9 mouse cellular contexts compared by ENCODE assay signal in genomic region chr5:113732182-113732581, GRCm38 (mm10). TPM values are rescaled to one million over a fixed set of nuclear protein-coding genes. Genes with fewer than 3 reads are reported as not detected.
DNase-seq lines count a peak whose midpoint lies in the region; ATAC-seq and TF ChIP-seq lines count a peak whose summit lies in the region.
"Had no signal": no experiment of that assay in that cellular context is flagged by ENCODE, and none has a peak within 500 bp of the region (broad histone marks: within the 10 kb centered on the region; RNA-seq: fewer than 3 reads in every experiment).

No protein-coding gene starts in this region.

- H3K4me1 ChIP-seq in ES-E14 (ENCODE audit: control insufficient read depth in 2 of 2, insufficient read depth in 2 of 2, low read length in 2 of 2, poor library complexity in 1 of 2), result peaks cover 0 to 7% of the 10 kb centered on the region in 2 experiments; a peak in 1 of 4 replicates

- H3K36me3 ChIP-seq in ES-E14 (ENCODE audit: control insufficient read depth, insufficient read depth, low read length, poor library complexity, severe bottlenecking), result no peaks in the 10 kb centered on the region; the same call in 1 of the 2 replicates

- in situ Hi-C loops in ES-E14 (cut with MboI; ENCODE audit: low sequenced_read_pairs in 2 of 2, unreplicated experiment in 2 of 2), result no loop called here

- no peak overlapping the region for H3K9ac ChIP-seq in ES-E14 (ENCODE audit: insufficient read depth, low read depth, low read length, poor library complexity, severe bottlenecking)

- no peak overlapping the region for H3K4me3 ChIP-seq in ES-E14 (ENCODE audit: insufficient read depth in 1 of 2, low read depth in 1 of 2, low read length in 2 of 2, poor library complexity in 1 of 2, severe bottlenecking in 1 of 2)

- peak; percentile 78 for DNase-seq in adrenal gland, postnatal 14 days
- no peak for DNase-seq in adrenal gland, postnatal 4 days (ENCODE audit: low spot score in 2 of 2)
- DNase-seq in kidney, postnatal 10 days, result peak; percentile 77
- no peak for DNase-seq in kidney, adult 11 months
- DNase-seq in ES-E14 (ENCODE audit: low read depth, low spot score), result peak; percentile 53
- DNase-seq in embryo, embryonic 11 days, result peak; percentile 67
- peak; percentile 66 for DNase-seq in lung, postnatal 10 days

- ATAC-seq in megakaryocyte-erythroid progenitor cell, adult 5-6 weeks (replicated peaks; ENCODE audit: low FRiP score, low TSS enrichment, poor library complexity, severe bottlenecking), result no peak
- ATAC-seq: Patski had no signal

- no peak overlapping the region for H3K27ac ChIP-seq in ES-E14 (ENCODE audit: insufficient read depth, low read depth, low read length, poor library complexity, severe bottlenecking)

- no peaks in the 10 kb centered on the region for H3K9me3 ChIP-seq in ES-E14 (ENCODE audit: control insufficient read depth, insufficient read depth, low read depth, low read length)

TF ChIP-seq in ES-E14, 5 proteins besides CTCF, POLR2A, EP300 and RAD21:
- TF ChIP-seq HCFC1 (IDR thresholded peaks at IDR 0.05; ENCODE audit: borderline replicate concordance, insufficient read depth, low read length), result no peak
- TF ChIP-seq ZC3H11A (IDR thresholded peaks at IDR 0.05; ENCODE audit: borderline replicate concordance, low read depth, low read length), result peak; percentile 99
TF ChIP-seq in ES-E14: peak in this region for 1.

RNA-seq across cellular contexts. Expression of gene Ficd, which starts 3.4 kb away (rescaled TPM):
- total RNA-seq in adrenal gland, postnatal 14 days (2021), result 8.2 and 10.4 TPM in 2 replicates
- total RNA-seq in adrenal gland, postnatal 4 days (2021), result 10 to 100 TPM; 10.7 to 13.6 TPM
- 8.6 and 10.5 TPM in 2 replicates for total RNA-seq in ES-E14 (2012; rRNA removed)
- total RNA-seq in megakaryocyte-erythroid progenitor cell, adult 5-6 weeks (2014; fragmentation: Nextera tagmentation), result 1.6 and 2.0 TPM in 2 replicates
- total RNA-seq in megakaryocyte-erythroid progenitor cell, adult 5-6 weeks (2017), result 0.23 and 0.80 TPM in 2 replicates

RNA-seq across cellular contexts. Expression of gene 1700069L16Rik, which starts 7.6 kb away (rescaled TPM):
- not detected in 2 replicates for total RNA-seq in adrenal gland, postnatal 14 days (2021)
- not detected for total RNA-seq in adrenal gland, postnatal 4 days (2021)
- total RNA-seq in ES-E14 (2012; rRNA removed), result not detected in 2 replicates
- total RNA-seq in megakaryocyte-erythroid progenitor cell, adult 5-6 weeks (2014; fragmentation: Nextera tagmentation), result not detected in 2 replicates
- total RNA-seq in megakaryocyte-erythroid progenitor cell, adult 5-6 weeks (2017), result not detected in 2 replicates

RNA-seq across cellular contexts. Expression of gene Sart3, which starts 40.1 kb away (rescaled TPM):
- 33.8 and 38.4 TPM in 2 replicates for total RNA-seq in adrenal gland, postnatal 14 days (2021)
- 10 to 100 TPM; 48.2 to 53.9 TPM for total RNA-seq in adrenal gland, postnatal 4 days (2021)
- total RNA-seq in ES-E14 (2012; rRNA removed), result 78.0 and 100 TPM in 2 replicates
- total RNA-seq in megakaryocyte-erythroid progenitor cell, adult 5-6 weeks (2014; fragmentation: Nextera tagmentation), result 46.6 and 48.1 TPM in 2 replicates
- total RNA-seq in megakaryocyte-erythroid progenitor cell, adult 5-6 weeks (2017), result 38.6 and 45.5 TPM in 2 replicates

RNA-seq across cellular contexts. Expression of gene Iscu, which starts 40.4 kb away (rescaled TPM):
- 429 and 451 TPM in 2 replicates for total RNA-seq in adrenal gland, postnatal 14 days (2021)
- total RNA-seq in adrenal gland, postnatal 4 days (2021), result 100 to 1,000 TPM; 417 to 454 TPM
- total RNA-seq in ES-E14 (2012; rRNA removed), result 78.4 and 80.1 TPM in 2 replicates
- 80.5 and 81.0 TPM in 2 replicates for total RNA-seq in megakaryocyte-erythroid progenitor cell, adult 5-6 weeks (2014; fragmentation: Nextera tagmentation)
- total RNA-seq in megakaryocyte-erythroid progenitor cell, adult 5-6 weeks (2017), result 63.1 and 68.9 TPM in 2 replicates

Comparison
In these comparisons a context has a peak if more than half of its experiments do, and no peak if none do; other contexts are left out.
1. DNase-seq: peak in adrenal gland, postnatal 14 days (single experiment), kidney, postnatal 10 days (single experiment), ES-E14 (single experiment), embryo, embryonic 11 days (single experiment) and lung, postnatal 10 days (single experiment); none in adrenal gland, postnatal 4 days (0 of 2) and kidney, adult 11 months (single experiment).